Mouse (Mus musculus) CD8-positive naive resting alpha-beta T cell, adult 2 months (primary cell): ENCODE data around the gene Gm28042.

Experiments used
- DNase-seq, 2 experiments: peaks; one replicate each; pipeline ENCODE4 v3.0.0; 2022; ENCODE audit warnings: low read depth in 2 of 2, low spot score in 2 of 2

Gm28042 gene

GRCm38 (mm10) chr2:120011462-120012200 is 15.7 kb upstream of the Gm28042 start:
- peak in 1 of 2 experiments; percentile 38 for DNase-seq

GRCm38 (mm10) chr2:120012924-120013323 is 14.4 kb upstream of the Gm28042 start:
- no peak for DNase-seq

GRCm38 (mm10) chr2:120013831-120014486 is 13.3 kb upstream of the Gm28042 start:
- no peak for DNase-seq

- DNase-seq = no peak
These were observed 11.4 kb upstream of the Gm28042 start for GRCm38 (mm10) chr2:120015882-120016281.

GRCm38 (mm10) chr2:120017599-120017998 is 9.7 kb upstream of the Gm28042 start:
- DNase-seq = no peak

- DNase-seq = no peak
These were observed 3.0 kb upstream of the Gm28042 start for GRCm38 (mm10) chr2:120024337-120024736.

- DNase-seq = no peak
These were observed 648 bp downstream of the Gm28042 start for GRCm38 (mm10) chr2:120027950-120028331.

- DNase-seq = no peak
These were observed 3.1 kb downstream of the Gm28042 start for GRCm38 (mm10) chr2:120030380-120030779.

- no peak for DNase-seq
These were observed 5.6 kb downstream of the Gm28042 start, which contains the start of gene Pla2g4b for GRCm38 (mm10) chr2:120032726-120033467. Gene Pla2g4b, plus strand, starts transcription at chr2:120033417.

GRCm38 (mm10) chr2:120033726-120034125 is 6.4 kb downstream of the Gm28042 start:
- DNase-seq = no peak

GRCm38 (mm10) chr2:120037744-120038143 is 10.5 kb downstream of the Gm28042 start:
- no peak for DNase-seq

- no peak for DNase-seq
These were observed 13.7 kb downstream of the Gm28042 start for GRCm38 (mm10) chr2:120040991-120041390.

GRCm38 (mm10) chr2:120044101-120044603 is 16.9 kb downstream of the Gm28042 start:
- no peak for DNase-seq

GRCm38 (mm10) chr2:120044676-120045075 is 17.4 kb downstream of the Gm28042 start:
- no peak for DNase-seq

GRCm38 (mm10) chr2:120046486-120047310 is 19.4 kb downstream of the Gm28042 start:
- DNase-seq = no peak

GRCm38 (mm10) chr2:120048173-120048572 is 20.9 kb downstream of the Gm28042 start:
- no peak for DNase-seq

- DNase-seq = no peak
These were observed 22.5 kb downstream of the Gm28042 start for GRCm38 (mm10) chr2:120049632-120050274.

GRCm38 (mm10) chr2:120051405-120051804 is 24.1 kb downstream of the Gm28042 start:
- DNase-seq = no peak

GRCm38 (mm10) chr2:120054771-120055552 is 27.7 kb downstream of the Gm28042 start:
- no peak for DNase-seq
